Mouse (Mus musculus) right cerebral cortex, adult 2 months (tissue): ENCODE measurements around the gene Gm15319.
"Not testable (repeated sequence)": the region's sequence is repeated elsewhere in the genome, so short reads cannot be mapped to it uniquely, and the experiment has no call there.

Source experiments
- DNase-seq, 2 experiments: peaks; one replicate each; pipeline ENCODE4 v3.0.0; 2021 to 2022; ENCODE audit warnings: low spot score in 2 of 2

The Gm15319 gene

DNA sequence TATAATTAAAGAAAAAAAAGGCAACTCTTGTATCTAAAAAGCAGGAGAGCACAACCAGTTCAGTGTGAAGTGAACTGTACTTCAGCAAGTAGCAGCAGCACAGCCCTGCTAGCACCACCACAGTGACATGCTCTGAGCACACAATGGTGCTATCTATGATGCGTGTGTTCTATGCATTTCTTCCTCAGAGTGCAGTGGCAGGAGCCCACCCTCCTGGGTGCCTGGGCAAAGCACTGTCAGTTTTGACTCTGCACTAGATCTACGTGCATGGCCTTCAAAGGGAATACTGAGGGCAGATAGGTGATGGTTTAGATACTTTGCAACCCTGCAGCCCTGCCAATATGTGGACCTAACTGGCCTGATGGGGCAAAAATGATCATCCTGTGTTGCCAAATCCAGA is at the start of gene Gm15319:
Gene Gm15319, minus strand, starts transcription at position 101 of the 400 bp plus-strand sequence.
- DNase-seq: not testable (repeated sequence)

DNA sequence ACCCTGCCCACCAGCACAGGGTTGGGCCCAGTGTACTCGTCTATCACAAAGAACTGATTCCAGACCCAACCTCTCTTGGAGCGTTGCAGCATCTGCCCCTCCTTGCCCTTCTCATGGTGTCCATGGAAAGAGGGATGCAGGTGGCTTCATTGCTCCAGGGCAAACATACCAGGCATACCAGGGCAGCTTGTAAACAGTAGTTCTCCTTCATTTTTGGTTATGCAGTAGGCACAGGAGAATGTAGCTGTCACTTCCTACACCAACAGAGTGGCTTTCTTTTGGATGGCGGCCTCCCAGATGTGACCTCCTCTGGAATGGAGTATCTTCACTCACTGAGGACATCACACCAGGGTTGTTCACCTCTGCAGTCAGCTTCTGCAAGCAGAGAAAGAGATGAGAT is 47.3 kb upstream of the Gm15319 start:
- not testable (repeated sequence) for DNase-seq

DNA sequence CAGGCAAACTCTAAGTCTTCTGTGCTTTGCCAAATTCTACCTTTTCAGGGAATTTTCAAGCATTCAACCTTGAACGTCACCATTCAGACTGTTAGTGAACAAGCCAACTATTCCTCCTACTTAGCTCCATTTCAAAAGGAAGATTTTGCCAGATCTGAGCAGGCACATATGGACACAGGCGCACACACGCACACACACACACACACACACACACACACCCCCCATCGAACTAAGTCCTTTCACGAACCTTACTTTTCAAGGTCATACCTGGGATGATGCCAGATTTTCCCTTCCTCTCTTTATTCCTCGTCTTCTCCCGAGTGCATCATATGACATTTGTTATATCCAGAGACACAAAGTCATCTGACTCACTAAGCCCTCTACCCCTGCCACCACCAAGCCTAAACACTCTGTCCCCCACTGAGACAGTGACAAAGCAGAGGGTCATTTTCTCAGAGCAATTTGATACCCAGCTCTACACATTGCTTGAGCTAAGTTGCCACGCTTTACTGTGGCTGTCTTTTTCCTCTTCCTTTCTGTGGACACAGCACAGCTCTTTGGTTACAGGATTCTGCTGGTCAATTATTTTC is 45.5 kb upstream of the Gm15319 start:
- DNase-seq: peak in 1 of 2 experiments; percentile 33

DNA sequence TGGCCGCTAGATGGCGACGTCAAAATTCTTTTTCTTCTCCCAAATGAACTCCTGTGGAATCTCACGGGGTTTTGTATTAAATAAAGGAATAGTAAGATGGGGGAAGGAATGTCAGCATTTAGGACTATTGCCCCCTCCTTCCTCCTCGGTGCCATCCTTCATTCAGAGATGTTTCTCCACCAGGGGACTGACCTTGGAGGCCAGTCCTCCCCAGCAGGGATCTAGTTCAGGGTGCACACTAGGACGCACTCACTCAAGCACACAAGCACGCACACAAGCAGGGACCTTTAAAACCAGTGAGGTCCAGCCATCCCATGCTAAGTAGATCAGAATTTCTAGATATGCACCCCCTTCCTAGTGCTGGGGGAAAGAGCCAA is 26.3 kb upstream of the Gm15319 start:
- DNase-seq: peak; percentile 57 to 75

DNA sequence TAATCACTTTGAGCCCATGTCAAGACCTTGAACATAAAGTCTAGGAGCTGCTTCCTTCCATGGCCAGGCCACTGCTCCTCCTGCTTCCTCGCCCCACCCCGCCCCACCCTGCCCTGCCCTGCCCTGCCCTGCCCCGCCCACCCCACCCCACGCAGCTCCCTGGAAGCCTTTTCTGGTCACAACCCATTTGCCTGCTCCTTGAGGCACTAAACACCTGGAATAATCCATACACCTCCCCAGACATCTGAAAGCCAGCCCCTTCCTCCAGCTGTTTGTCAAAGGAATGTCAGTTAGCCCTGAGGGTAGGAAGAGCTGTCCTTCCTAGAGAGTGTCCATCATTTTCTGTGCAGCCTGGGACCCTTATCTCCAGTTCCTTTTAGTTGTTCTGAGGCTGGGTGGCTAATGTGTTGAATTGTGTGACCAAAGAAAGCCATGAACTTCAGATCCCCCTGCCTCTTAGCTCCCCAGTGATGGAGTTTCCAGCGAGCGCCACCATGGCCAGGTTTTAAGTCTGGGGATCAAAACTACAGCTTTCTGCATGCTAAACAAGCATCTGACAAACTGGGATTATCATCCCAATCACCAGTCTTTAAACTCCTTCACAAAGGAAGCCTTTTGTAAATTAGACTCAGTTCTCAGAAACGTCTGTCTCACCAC is 25.8 kb upstream of the Gm15319 start:
- DNase-seq: peak in 1 of 2 experiments; percentile 38

DNA sequence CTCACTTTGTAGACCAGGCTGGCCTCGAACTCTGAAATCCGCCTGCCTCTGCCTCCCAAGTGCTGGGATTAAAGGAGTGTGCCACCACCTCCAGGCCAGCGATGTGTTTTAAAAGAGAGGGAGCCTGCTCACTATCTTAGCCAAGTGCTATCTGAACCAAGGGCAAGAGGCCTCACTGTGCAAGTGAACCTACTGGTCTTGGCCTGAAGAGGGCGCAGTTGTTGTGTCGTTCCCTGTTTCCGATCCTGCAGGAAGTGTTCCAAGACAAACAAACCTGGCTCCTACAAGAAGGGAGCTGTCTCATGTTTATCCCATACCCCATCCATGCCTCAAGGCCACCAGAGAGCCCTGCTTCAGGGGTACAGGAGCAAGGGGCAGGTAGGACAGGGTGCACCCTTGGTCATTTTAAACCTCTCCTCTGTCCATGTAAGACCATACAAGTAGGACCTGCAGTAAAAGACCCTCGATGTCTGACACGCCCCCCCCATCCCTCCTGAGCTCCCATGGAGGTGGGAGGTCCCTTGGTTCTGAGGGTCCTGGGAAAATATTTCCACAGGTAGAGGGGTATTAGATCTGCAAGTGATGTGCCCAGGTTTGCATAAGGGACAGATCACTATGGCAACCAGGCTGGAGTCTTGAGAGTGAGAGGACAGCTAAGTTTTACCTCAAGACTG is 24.2 kb upstream of the Gm15319 start:
- not testable (repeated sequence) for DNase-seq

DNA sequence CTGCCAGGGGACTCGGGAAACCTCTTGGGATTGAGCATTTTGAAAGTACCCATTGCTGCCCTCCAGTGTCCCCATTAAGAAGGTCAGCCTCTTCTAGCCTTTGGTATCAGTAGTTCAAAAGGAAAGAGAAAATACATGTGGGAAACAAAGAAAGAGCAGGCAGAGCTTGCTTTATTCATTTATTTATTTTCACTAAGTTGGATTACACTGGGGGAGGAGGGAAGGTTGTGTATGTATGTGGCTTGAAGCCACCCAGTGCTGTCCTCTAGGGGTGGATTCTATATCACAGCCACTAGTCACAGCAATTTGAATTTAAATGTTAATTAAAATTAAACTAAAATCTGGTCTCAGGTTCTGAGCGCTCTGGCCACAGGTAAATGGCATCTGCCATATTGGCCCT is 22.0 kb upstream of the Gm15319 start:
- DNase-seq: not testable (repeated sequence)

DNA sequence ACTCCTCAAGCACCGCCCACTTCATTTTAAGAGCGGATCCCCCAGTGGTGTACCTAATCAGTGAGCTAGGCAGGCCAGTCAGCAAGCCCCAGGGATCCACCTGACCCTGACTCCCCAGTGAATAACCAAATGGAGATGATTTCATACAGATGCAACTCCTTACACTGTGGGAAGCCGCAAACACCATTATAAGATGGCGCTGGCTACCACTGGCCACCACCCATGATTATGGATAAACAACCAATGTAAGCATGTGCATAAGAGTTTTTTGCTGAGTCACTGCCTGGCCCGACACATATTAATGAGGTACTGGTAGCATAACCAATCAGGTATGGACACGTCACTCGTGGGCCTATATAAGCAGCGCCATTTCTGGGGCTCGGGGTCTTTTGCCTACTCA is 21.1 kb upstream of the Gm15319 start:
- not testable (repeated sequence) for DNase-seq

DNA sequence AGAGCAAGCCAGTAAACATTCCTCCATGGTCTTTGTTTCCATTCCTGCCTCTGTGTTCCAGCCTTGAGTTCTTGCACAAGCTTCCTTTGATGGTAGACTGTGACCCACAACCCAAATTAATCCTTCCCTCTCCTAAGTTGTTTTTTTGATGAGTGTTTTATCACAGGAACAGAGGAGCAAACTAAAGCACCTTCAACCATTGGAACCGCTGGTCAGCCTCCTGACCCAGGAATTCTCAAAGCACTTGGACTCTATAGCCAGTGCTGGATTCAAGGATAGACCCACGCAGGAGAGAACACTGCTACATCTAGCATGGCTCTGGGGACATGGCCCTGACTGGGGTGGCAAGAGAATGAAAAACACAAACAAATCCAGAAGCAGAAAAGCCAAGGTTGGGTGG is 19.1 kb upstream of the Gm15319 start:
- not testable (repeated sequence) for DNase-seq

DNA sequence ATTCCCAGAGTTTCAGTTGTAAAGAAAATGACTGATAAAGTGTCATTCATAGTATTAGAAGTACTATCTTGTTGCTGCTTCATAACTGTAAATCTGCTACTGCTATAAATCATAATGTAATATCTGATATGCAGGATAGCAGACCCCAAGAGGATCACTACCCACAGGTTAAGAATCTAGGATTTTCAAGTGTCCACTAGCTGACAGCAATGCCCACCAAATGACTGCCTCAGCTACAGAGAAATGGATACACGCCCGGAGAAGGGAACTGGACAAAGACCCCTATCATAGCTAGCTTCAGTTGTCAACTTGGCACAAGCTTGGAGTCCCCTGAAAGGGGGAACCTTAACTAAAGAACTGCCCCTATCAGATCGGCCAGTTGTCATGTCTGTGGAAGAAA is 18.6 kb upstream of the Gm15319 start:
- DNase-seq: not testable (repeated sequence)

DNA sequence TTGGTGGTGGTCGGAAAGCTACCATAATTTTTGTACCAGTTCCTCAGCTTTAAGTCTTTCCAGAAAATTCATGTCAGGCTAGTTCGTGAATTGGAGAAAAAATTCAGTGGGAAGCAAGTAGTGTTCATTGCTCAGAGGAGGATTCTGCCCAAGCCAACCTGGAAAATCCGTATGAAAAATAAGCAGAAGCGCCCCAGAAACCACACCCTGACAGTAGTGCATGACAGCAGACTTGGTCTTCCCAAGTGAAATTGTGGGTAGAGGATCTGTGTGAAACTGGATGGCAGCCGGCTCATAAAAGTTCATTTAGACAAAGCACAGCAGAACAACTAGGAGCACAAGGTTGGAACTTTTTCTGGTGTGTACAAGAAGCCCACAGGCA is 18.2 kb upstream of the Gm15319 start:
- DNase-seq: not testable (repeated sequence)

DNA sequence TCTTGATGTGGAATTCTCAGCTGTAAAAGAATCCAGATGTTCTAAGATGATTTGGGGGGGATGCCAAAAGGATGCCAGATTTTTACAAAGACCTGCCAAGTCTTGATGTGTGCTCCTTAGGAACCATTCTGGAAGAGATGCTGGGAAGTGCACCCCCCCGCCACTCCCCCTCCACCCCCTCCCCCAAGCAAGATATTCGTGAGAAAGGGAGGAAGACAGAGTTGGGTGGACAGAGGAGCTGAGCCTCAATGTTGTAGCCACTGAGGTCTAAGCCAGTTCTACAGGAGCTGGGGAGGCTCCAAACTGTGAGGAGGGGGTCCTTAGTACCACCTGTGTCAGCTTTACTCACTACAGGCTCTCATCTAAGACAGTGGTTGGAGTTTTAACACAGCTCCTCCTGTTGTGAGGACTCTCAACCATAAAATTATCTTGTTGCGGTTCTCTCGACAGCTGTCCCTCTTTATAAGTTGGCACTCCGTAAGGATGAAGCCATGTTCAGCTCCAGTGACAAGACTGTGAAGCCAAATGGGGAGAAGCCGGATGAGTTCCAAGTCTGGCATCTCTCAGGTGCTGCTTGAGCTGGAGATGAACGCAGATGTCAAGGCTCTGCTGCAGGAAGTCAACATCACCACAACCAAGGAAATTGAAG is 17.7 kb upstream of the Gm15319 start:
- not testable (repeated sequence) for DNase-seq

DNA sequence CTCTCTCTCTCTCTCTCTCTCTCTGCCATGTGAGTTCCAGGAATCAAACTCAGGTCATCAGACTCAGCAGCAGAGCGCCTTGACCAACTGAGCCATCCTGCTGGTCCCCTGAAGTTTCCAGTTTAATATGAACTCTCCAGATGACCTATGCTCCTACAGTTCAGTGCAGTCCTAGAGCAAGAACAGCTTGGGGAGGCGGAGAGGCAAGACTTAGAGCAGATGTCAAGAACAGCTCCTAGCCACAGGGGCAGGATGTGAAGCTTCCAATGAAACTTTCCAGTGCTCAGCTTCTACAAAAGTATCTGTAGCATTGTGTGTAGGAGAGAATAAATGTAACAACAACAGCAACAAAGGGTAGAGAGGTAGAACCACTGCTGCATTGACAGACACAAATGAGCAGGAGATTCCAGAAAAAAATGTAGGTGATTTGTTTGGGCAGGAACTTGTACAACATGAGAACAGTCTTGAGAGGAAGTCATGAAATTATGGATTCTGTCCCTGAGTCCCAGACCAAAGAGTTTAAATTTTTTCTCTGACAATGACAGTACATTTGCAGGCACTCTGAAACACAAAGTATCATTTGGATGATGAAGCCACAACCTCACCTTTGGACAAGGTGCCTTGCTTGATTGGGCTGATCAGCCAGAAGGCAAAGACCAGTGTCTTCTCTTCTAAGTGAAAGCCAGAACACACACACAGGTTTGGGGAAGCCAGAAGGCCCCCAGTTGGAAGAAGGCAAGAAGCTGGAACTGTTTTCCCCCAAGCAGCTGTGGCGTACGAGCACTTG is 16.8 kb upstream of the Gm15319 start:
- peak in 1 of 2 experiments; percentile 26 for DNase-seq

DNA sequence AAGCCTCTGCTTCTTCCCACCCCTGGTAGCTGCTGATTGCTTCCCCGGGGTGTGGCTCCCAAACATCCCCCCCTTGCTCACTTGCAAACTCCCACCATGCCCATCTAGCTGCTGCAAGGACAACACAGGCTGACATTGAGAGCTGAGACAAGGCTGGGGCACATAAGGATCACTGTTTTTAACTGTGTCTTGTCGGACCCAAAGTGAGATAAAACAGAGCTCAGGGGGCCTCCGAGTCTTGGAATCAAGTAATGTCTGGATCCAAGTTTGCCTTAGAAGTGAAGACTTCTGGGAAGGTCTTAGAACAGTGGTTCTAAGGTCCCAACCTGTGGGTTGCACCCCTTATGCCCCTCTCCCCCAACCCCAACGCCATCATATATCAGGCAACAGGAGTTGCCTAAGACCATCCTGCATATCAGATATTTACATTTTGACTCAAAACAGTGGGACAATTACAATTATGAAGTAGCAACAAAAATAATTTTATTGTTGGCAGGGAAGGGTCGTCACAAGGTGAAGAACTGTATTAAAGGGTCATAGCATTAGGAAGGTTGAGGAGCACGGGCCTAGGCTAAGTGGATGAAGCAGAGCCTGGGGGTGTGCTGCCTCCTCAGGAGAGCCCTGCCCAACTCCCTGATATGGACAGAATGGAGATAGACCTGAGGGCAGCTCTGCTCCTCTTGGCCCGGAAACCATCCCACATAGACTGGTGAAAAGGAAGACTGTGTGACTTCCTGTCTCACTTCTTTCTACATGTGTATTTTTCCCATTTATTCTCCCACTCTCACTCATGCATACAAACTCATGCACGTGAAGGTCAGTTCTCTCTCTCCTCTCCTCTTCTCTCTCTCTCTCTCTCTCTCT is 16.0 kb upstream of the Gm15319 start:
- DNase-seq: peak in 1 of 2 experiments; percentile 27

DNA sequence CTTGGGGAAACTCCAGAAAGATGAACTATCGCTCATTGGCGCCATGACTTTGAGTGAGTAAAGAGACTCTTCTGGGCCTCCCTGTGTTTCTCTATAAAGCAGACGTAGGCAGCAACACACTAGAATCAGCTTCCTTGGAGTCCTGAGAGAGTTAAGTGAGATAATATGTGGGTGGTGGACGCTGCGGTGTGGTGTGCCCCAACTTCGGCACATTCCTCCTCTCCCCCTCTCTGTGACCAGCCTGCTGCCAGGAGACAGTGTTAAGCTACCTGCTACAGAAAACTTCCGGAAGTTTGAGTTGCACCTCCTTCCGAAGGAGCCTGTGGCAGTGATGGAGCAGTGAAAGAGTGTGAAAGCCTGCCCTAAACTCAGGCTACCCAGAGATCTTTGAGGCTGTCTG is 15.3 kb upstream of the Gm15319 start:
- DNase-seq: peak; percentile 49 to 67

DNA sequence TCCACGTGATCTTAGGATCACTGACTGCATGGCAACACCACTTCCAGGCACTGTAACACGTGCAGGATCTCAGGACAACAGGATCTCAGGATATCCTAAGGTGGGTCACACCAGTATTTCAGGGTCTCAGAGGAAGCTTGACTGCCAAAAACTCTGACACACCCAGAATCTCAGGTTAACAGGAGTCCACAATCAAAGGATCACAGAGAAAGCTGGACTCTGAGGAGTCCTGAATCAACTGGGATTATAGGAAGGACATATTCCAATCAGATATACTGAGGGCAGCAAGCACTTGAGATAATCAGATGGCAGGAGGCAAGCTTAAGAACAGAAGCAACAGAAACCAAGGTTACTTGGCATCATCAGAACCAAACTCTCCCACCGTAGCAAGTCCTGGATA is 12.7 kb upstream of the Gm15319 start:
- DNase-seq: not testable (repeated sequence)

DNA sequence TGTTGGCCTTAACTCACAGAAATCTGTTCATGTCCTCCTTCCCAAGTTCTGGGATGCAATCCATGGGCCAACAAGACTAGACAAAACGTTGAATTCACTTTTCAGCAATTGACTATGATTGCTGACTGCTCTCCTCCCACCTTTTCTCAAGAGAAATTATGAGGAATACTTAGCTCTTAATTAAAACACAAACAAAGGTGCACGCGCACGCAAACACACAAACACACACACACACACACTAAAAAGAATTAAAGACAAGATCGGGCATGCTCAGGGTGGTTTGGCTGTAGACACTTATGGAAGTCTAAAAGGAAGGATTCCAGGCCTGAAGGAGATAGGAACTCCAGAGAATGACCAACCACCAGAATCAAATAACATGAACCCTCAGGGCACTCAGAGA is 6.6 kb downstream of the Gm15319 start:
- DNase-seq: not testable (repeated sequence)

DNA sequence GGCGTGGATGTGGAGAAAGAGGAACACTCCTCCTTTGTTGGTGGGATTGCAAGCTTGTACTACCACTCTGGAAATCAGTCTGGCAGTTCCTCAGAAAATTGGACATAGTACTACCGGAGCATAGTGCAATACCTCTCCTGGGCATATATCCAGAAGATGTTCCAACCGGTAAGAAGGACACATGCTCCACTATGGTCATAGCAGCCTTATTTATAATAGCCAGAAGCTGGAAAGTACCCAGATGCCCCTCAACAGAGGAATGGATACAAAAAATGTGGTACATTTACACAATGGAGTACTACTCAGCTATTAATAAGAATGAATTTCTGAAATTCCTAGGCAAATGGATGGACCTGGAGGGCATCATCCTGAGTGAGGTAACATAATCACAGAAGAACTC is 9.4 kb downstream of the Gm15319 start:
- DNase-seq: not testable (repeated sequence)

DNA sequence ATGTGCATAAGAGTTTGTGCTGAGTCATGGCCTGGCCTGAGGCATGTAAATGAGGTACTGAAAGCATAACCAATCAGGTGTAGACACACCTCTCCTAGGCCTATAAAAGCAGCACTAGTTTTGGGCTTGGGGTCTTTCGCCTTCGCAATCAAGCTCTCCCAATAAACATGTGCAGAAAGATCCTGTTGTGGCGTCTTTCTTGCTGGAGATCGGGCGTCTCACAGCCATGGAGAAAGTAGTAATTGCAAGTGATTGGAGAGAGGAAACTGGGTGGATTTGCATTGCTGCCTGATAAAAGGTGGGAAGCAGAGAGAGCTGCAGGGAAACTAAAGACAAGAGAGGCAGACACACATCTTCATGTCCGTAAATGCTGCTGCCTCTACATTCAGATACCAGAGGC is 60.3 kb downstream of the Gm15319 start:
- DNase-seq: not testable (repeated sequence)

DNA sequence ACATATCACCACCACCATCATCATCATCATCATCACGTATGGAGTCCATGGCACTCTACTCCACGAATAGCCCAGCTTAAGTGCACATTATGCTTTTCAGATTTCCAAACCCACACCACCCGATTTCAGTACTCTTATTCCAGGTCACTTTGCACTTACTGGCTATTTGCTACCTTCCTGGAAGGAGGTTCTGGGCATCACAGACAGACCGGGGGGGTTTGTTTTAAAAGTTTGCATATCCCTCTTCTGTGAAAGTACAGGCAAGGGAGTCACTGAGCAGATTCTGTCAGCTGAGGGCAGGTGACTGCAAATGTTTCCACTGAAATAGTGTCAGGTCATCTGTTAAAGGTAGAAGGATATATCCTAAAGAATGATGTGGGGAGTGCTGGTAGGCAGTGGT is 63.0 kb downstream of the Gm15319 start:
- DNase-seq: not testable (repeated sequence)
